Mouse (Mus musculus) heart, postnatal 10 days (tissue): ENCODE data around the gene Dock7. TPM values are rescaled to one million over a fixed set of nuclear protein-coding genes. Genes with fewer than 3 reads are reported as not detected.

ENCODE experiments used
- DNase-seq, 2 experiments: peaks; one replicate each; pipeline ENCODE4 v3.0.0; 2021
- intact Hi-C: fragments of 180-260 bp; cut with DNase I; formaldehyde crosslinking; loops from one replicate; pipeline ENCODE4 v1.15.1; 2025
- total RNA-seq, 2 experiments: library from RNA; stranded (reverse); gene quantifications; 2 replicates each; pipeline ENCODE4 v1.2.3; 2021

Gene Dock7
- total RNA-seq, 2 experiments from 2014 or later = 28.6 to 29.5 TPM

DNA sequence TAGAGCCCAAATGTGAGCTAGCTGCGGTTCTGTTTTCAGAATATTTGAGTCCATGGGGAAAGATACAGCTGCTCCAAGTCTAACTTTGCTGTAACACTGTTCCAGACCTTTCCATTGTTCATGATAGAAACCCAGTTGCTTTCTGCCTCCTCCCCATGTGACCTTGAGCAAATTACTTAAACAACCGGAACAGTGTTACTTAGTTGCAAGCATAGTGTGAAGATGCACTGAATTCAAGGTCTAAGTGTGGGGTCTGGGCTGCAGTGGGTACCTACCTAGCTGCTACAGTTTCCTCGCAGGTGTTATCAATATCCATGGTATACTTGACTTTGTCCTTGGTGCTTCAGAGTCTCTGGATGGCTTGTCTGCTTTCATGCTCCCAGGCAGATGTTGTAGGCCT, 1.3 kb upstream of the Dock7 start:
- intact Hi-C loops = no loop called here
- DNase-seq = no peak

DNA sequence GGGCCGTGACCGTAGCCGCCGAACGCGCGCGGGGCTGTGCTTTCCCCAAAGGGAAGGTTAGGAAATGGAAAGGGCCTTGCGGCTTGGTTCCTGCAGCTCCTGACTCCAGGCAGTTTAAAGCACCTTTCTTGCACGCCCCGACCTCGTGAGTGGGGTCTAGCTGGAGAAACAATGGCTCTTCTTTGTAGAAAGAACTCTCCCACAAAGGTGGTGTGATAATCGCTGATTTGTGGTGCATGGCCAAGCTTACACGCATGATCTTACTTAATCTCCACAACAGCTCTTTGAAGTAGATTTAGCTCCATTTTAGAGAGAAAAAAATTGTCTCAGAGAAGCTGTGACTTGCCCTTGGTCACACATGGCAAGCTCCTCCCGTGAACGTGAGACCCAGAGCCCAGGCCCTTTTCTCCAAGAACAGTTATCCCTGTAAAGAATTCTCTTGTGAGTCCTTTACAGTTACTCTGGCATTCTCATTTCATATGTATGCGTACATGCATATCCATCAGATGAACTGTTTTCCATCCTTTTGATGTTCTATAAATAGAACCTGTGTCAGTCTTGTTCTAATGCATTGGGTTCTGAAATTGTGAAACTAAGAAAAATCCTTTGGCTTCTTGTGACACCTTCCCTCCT, 524 bp upstream of the Dock7 start:
- no peak for DNase-seq
- intact Hi-C loops = loop anchor here (2.0 kb wide), 1 partner anchor 60 kb away; no protein-coding TSS in a partner anchor

- intact Hi-C loops = no loop called here
- DNase-seq = no peak
These were observed 1.7 kb downstream of the Dock7 start for GRCm38 (mm10) chr4:99119051-99119450.

- DNase-seq = no peak
- intact Hi-C loops = no loop called here
These were observed 4.9 kb downstream of the Dock7 start for GRCm38 (mm10) chr4:99115797-99116196.

- intact Hi-C loops = no loop called here
- no peak for DNase-seq
These were observed 9.0 kb downstream of the Dock7 start for GRCm38 (mm10) chr4:99111670-99112069.

DNA sequence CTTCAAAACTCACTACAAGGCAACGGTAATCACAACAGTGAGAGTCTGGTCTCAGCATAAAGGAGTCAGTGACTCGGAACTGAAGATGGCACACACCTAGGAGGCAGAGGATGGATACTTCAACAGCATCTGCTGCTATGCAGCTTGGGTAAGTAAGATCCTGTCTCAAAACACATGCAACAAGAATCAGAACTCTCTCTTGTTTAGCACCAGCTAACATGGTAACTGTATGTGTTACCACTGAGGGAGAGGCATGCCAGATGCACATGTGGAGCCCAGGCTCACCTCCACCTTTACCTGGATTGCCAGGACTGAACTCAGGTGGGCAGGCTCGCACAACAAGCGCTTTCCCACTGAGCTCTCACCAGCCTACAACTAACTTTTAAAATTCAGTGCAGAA, 11.9 kb downstream of the Dock7 start:
- DNase-seq = no peak
- intact Hi-C loops = no loop called here

DNA sequence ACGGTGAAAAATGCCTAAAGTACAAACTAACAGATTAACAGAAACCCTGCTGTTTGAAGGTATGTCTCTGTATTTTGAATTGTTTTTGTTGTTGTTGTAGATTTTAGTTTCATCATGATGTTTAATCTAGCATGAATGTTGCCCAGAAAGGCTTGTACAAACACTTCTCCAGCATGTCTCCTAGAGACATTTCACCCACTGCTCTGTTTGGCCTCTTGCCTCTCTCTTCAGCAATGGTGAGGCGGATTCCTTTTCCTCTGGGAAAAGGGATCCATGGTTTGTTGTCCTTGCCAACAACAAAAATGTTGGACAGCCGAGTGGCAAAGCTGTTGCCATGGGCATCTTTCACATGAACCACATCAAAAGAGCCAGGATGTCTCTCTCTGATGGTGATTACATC, 17.9 kb downstream of the Dock7 start:
- no peak for DNase-seq
- intact Hi-C loops = no loop called here

DNA sequence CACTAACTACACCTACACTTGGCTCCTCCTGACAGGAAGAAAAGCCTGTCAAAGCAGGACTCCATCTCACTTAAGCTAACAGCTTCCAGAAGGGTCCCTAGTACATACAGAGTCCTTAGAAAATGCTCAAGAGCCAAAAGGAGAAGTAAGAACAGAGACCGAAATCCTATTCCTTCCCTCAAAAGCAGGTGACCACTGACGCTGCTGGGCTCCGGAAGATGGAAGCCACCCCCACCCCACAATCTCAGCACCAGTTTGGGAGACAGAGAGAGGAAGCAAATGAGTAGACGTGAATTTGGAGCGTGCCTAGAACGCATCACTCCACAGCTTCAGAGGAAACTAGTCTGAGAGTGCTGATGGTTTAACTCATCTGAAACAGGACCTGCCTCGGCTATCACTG, 20.0 kb downstream of the Dock7 start:
- no peak for DNase-seq
- intact Hi-C loops = no loop called here

- intact Hi-C loops = no loop called here
- DNase-seq = no peak
These were observed 28.9 kb downstream of the Dock7 start for GRCm38 (mm10) chr4:99091777-99092176.

GRCm38 (mm10) chr4:99091151-99091701, 29.5 kb downstream of the Dock7 start:
- intact Hi-C loops = no loop called here
- DNase-seq = no peak

- no peak for DNase-seq
- intact Hi-C loops = no loop called here
These were observed 32.8 kb downstream of the Dock7 start for GRCm38 (mm10) chr4:99087760-99088485.

DNA sequence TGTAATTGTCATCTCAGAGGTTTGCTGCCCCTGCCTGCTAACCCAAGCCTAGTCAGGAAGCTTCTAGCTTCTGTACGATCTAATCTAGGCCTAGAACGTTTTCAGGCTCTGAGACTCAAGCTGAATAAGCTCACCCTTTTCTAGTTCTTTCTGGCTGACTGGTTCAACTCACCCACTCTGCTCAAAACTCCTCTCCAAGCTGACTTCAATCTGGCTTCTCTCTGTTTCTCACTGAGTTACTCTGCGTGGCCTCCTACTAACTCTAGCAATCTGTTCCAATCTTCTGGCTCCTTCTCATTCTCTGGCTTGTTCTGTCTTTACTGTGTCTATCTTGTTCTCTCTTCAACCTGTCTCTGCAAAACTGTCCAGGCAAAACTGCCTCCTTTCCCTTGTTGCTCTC, 36.9 kb downstream of the Dock7 start:
- intact Hi-C loops = no loop called here
- no peak for DNase-seq

- no peak for DNase-seq
- intact Hi-C loops = no loop called here
These were observed 39.5 kb downstream of the Dock7 start for GRCm38 (mm10) chr4:99081169-99081568.

GRCm38 (mm10) chr4:99078005-99078404, 42.7 kb downstream of the Dock7 start:
- no peak for DNase-seq
- intact Hi-C loops = no loop called here

DNA sequence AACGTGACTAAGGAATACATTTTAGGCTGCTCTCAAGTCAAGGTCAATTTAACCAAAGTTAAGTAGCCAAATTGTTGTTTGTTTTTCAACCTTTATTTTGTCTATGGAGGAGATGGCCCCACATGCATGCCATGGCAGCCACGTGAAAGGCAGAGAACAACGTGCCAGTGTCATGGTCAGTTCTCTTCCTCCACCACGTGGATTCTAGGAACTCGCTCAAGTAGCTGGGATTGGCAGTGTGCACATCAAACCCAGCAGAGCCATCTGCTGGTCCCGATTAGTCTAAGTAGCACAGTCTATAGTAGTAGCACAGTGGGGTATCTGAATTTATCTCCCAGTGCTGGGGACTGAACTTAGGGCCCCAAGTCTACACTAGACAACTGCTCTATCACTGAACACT, 51.9 kb downstream of the Dock7 start:
- intact Hi-C loops = loop anchor here (5.0 kb wide), 1 partner anchor 113 kb away; no protein-coding TSS in a partner anchor
- no peak for DNase-seq

GRCm38 (mm10) chr4:99064524-99064923, 56.2 kb downstream of the Dock7 start:
- intact Hi-C loops = no loop called here

DNA sequence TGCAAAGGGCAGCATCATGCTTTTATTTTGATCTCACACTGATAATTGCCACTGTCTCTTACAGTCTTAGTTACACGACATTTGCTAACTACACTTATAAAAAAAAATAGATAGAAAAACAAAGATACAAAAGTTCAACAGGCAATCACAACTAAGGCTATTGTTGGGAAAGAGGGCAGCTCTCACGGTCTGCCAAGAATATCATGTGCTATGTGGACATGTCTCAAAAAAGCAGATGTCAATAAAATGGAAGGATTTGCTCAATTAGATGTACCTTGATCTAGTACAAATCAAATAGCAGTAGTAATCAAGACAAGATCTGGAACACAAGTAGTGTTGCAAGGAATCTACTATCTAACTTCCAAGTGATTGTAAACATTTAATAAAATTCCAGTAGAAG, 72.1 kb downstream of the Dock7 start:
- no peak for DNase-seq
- intact Hi-C loops = no loop called here

More at GRCm38 (mm10) chr4:99064524-99064923, 56.2 kb downstream of the Dock7 start:
- DNase-seq = no peak

DNA sequence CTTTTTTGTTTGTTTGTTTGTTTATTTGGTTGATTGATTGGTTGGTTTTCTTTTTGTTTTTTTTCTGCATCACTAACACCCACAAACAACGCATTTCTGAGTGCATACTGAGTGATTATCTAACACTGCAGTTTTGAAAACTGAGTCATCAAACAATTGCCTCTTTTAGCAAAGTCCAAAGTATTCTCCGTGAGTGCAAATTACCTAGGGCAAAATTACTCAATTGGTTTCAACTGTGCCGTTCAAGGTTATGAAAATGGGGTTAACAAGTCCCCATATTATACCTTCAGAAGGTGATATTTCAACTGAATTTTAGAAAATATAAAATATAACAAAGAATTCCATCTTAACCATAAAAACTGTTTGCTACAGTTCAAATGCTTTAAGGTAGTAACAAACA, 74.2 kb downstream of the Dock7 start:
- intact Hi-C loops = no loop called here
- no peak for DNase-seq

GRCm38 (mm10) chr4:99044854-99045253, 75.9 kb downstream of the Dock7 start:
- intact Hi-C loops = no loop called here
- DNase-seq = no peak

GRCm38 (mm10) chr4:99032921-99033320, 87.8 kb downstream of the Dock7 start:
- intact Hi-C loops = no loop called here
- peak; percentile 16 to 23 for DNase-seq

DNA sequence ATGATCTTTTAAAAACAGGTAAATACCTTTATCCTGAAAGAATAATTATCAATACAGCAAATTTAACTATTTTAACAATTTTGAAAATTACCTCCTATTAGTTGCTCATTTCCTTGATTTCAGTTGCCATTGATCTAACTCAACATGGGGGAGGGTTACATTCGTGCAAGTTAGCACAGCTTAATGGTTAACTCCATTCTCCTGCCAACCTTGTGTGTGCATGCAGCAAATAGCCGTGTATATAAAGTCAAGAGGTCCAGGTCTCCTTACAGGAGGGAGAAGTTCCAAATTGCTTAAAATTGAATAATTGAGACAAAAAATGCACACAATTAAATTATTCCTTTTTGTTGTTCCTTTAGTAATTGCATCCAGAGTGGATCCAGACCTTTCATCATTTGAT, 90.0 kb downstream of the Dock7 start, which contains the start of gene Angptl3:
Angptl3 (plus strand) TSS at position 269 of the 400 bp plus-strand sequence.
- DNase-seq = no peak
- intact Hi-C loops = no loop called here

DNA sequence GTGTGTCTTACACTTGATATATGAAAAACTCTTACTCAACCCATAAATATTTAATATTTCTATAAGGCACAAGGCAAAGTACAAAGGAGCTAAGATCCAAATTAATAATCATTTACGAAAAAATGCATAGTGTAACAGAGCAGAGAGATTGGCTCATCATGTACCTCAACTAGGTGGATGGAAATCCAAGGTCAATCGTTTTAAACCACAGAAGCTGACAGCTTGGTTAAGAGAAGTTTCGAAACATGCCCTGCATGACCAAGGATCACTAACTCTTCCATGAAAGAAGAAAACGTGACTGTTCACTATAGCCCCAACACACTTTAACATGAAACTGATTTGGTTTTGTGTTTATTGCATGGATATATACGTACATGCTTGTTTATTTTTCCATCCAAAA, 92.3 kb downstream of the Dock7 start:
- intact Hi-C loops = no loop called here
- no peak for DNase-seq
